Mouse (Mus musculus): Measurements from ENCODE around the gene Kif13a.

DNA sequence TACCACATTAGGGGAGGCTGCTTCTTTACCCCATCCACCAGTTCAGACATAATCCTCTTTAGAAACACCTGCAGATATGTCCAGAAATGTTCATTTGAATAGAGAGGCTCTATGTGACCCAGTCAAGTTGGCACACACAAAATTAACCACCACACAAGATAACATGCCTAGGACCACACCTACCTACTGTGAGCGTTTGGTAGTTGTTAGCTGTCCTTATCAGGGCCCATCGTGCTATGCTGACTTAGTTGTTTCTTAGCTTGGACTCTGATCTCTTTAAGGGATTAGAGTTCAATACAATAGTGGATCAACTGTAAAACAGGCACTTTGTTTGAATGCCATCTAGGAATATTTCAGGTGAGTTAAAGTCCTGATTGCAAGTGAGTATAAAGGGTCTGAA is 20.1 kb upstream of the Kif13a start:
- no peak for TF ChIP-seq CTCF (IDR thresholded peaks at IDR 0.05; ENCODE audit: insufficient read depth, low read length)
- TF ChIP-seq POLR2A (IDR thresholded peaks at IDR 0.05; ENCODE audit: borderline replicate concordance, extremely low read depth, low read depth, low read length) = no peak

Data from lung, adult 2 months (tissue).